Mouse (Mus musculus) CH12F3 (cell line): ENCODE data around the gene Cstf1.

Source experiments
- in situ Hi-C: fragments of 300-500 bp; cut with MboI; formaldehyde crosslinking; loops from 2 replicates; pipeline ENCODE4 v1.14.3; 2020; ENCODE audit warnings: low sequenced_read_pairs

Gene Cstf1

DNA sequence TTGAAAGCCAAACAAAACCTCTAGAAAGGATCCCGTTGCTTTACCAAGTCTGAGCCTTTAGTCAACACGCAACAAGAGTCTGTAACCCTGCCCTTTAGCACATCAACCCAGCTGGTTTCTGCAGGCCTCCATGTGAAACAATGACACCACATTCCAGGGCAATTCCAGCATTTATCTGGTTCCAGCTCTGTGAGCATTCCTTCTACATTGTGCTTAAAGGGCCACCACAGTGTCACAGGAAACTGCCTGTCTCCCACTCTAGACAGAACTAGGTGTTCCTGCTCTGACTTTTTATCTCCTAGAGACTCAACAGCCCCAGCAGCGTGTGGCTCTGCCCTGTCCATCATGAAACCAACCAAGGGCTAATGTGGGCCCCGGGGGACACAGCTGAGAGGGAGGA, 42.8 kb downstream of the Cstf1 start:
- in situ Hi-C loops: no loop called here

DNA sequence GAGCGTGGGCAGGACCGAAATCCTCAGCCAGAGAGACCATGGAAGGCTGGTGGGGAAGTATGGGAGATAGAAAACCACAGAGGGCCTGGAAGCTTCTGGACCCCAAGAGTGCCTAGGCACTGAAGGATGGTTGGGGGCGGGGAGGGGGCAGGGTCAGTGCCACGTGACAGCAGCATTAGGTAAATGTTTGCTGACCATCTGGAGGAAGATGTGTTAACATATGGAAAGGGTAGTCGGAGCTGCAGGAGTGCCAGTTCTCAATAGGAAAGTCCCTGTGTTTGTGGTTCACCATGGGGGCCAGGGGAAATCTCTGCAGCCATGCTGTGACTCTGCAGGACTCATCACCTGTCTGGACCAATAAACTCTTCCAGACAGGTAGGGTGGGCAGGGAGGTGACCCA, 43.4 kb downstream of the Cstf1 start:
- in situ Hi-C loops: no loop called here

DNA sequence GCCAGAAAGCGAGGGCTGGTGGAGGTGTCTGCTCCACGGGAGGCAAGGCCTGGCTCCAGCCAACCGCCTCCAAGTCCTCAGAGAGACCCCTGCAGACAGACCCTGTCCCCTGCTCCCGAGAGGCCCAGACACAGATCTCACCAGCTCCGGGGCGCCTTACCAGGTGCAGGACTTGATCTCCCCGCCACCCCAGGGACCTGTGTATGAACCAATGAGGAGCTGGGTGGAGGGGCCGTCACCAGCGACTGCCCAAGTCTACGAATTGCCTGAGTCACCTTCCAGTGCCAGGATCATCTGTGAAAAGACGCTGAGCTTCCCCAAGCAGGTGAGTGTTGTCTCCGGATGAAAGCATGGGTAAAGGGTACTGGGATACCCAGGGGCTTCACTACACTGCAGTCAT, 45.7 kb downstream of the Cstf1 start:
- in situ Hi-C loops: no loop called here

DNA sequence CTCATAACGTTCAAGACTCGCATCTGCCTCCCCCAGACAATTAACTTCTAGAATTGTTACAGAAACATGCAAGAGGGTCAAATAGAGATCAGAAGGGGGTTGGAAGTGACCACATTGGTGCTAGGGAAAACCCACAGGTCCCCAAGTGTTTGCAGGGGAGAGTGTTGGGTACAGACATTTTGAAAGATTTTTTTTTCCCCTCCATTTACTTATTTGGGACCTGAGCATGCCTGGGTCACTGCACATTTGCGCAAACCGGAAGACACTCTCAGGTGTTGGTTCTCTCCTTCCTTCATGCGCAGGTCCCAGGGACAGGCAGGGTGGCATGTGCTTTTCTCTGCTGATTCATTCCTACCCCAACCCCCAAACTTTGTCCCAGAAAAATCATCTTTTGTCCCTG, 46.4 kb downstream of the Cstf1 start:
- in situ Hi-C loops: no loop called here

DNA sequence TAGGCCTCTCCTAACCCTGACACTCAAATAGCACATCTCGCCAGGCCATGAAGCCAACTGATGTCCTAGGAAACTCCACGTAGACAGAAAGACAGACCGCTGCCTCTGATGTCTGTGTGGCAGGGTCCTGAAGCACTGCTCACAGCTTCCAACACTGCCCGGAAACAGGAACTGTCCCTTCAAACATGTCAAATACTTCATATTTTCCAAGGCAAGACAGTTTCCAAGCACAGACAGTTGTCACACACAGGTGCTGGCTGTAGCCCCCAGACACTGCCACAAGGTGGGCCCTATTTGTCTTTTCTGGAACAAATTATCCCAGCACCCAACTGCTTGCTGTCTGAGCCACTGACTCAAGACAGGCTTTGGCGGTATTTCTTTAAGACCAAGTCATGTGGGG, 47.7 kb downstream of the Cstf1 start:
- in situ Hi-C loops: no loop called here

DNA sequence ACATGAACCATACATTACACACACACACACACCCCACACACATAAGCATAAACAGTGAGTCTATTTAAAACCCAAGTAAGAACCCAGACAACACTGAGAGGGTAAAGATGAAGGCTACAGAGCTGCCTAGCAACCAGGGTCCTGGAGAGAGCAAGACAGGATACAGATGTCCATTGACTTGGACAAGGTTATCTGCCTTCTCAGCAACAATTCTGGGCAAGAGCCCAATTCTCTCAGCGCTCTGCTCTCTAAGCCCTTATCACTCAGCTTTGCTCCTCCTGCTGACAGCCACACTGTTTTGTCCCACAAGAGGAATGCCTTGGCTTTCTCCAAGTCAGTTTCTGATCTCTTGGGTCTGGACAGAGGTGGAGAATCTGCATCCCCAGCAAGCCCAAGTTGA, 60.1 kb downstream of the Cstf1 start:
- in situ Hi-C loops: no loop called here
